Mouse (Mus musculus) cortical plate, adult 2 months (tissue): Measurements from ENCODE around the gene Serpinf2. TPM values are rescaled to one million over a fixed set of nuclear protein-coding genes. Genes with fewer than 3 reads are reported as not detected.

Experiments
- H3K27ac ChIP-seq: fragments of 200-500 bp; 2 replicates; pipeline ENCODE4 v1.5.1; 2012; ENCODE audit warnings: low read length, control low read depth, inconsistent platforms; ENCODE audit not compliant: insufficient read depth
- H3K4me1 ChIP-seq: fragments of 200-500 bp; 2 replicates; pipeline ENCODE4 v1.6.1; 2011; ENCODE audit warnings: low read length; ENCODE audit not compliant: control insufficient read depth, insufficient read depth
- H3K4me3 ChIP-seq: fragments of 200-500 bp; 2 replicates; pipeline ENCODE4 v1.5.1; 2011; ENCODE audit warnings: mild to moderate bottlenecking, low read length, control low read depth; ENCODE audit not compliant: insufficient read depth
- CTCF ChIP-seq: fragments of 200-500 bp; IDR thresholded peaks from 2 replicates; pipeline ENCODE4 v1.5.1; 2011; ENCODE audit warnings: mild to moderate bottlenecking, control low read depth, low read length; ENCODE audit not compliant: insufficient read depth; ENCODE audit errors: extremely low read depth
- POLR2A ChIP-seq: fragments of 200-500 bp; IDR thresholded peaks from 2 replicates; pipeline ENCODE4 v1.6.1; 2011; ENCODE audit warnings: mild to moderate bottlenecking, low read length, control low read depth; ENCODE audit not compliant: insufficient read depth; ENCODE audit errors: extremely low read depth
- polyA plus RNA-seq: library from polyadenylated mRNA; depleted of rRNA; stranded (reverse); fragments of >200 nt; gene quantifications from 2 replicates; pipeline ENCODE4 v1.2.3, GENCODE M21; 2012

The Serpinf2 gene
- polyA plus RNA-seq, 1 experiment = 0.15 TPM

DNA sequence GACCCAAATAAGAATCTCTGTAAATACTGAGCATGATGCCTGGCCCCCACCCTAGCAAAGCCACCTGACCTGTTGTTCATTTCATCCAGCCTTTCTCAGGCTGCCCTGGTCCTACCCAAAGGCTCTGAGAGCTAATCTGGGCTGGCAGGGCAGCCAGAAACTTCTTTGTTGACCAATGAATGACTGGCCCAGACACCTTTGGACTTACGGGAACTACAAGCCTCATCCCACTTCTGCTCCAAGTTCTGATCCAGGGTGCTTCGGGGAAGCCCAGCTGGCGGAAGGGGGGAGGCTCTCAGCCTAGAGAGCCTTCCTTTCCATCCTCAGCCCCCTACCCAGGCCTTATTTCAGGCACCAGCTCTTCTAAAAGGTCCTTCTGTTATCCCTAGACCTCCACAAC is 587 bp downstream of the Serpinf2 start:
- Histone ChIP-seq H3K27ac (no peak overlapping the region), H3K4me1 (no peaks in the 10 kb centered on the region), H3K4me3 (no peak overlapping the region)
- TF ChIP-seq CTCF (no peak), POLR2A (no peak)

DNA sequence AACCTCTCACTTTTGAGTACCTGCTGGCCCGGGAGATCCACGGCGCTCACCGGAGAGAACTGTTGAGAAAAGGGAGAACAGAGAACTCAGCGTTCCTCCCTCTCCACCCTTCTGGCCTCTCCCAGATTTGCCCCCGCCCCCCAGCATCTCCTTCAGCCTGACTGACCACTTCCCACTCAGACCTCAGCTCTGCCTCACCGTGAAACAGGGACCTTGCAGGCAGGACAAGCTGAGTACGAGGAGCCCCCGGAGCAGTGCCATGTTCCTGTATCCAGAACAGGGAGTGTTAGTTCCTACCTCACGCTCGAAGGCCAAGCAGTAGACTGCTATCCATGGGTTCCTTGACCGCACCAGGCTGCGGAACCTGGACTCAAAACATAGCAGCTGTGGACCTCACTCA is 1.2 kb downstream of the Serpinf2 start:
- Histone ChIP-seq H3K27ac (no peak overlapping the region), H3K4me1 (no peaks in the 10 kb centered on the region), H3K4me3 (no peak overlapping the region)
- no peak for TF ChIP-seq POLR2A
- no peak for TF ChIP-seq CTCF

DNA sequence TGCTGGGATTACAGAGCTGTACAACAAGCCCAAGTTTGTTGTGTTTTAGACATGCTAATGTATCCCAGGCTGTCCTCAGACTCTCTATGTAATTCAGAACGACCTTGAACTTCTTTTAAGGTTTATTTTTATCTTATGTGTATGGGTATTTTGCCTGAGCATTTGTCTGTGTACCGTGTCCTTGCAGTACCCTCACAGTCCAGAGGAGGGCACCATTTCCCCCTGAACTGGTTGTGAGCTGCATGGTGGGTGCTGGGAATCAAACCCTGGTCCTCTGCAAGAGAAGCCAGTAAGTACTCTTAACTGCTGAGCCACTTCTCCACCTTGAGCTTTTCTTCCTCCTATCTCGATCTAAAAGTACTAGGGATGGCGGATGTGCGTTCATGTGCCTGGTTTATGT is 5.3 kb downstream of the Serpinf2 start:
- Histone ChIP-seq H3K4me1 (no peaks in the 10 kb centered on the region), H3K4me3 (no peak overlapping the region), H3K27ac (no peak overlapping the region)
- TF ChIP-seq CTCF (no peak), POLR2A (no peak)

DNA sequence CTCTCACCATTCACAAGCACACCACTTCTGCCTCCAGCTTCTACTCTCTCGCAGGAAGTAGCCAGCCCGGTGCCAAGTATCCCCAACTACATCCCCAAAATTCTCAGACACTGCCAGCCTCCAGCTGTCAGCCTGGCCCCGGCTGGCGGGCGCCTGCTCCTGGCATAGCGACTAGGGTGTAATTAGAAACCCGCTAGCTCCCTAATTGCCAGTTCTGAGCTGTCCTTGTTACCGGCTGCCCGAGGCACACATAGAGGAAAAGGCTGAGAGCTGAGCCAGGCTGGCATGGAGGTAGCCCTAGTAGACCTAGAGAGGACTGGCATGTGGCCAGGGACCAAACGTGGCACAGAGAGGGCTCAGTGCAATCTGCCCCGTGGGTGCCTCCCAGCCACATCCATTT is 8.1 kb downstream of the Serpinf2 start:
- no peak overlapping the region for H3K27ac ChIP-seq
- H3K4me1 ChIP-seq = no peaks in the 10 kb centered on the region
- H3K4me3 ChIP-seq = no peak overlapping the region
- no peak for TF ChIP-seq CTCF
- no peak for TF ChIP-seq POLR2A

DNA sequence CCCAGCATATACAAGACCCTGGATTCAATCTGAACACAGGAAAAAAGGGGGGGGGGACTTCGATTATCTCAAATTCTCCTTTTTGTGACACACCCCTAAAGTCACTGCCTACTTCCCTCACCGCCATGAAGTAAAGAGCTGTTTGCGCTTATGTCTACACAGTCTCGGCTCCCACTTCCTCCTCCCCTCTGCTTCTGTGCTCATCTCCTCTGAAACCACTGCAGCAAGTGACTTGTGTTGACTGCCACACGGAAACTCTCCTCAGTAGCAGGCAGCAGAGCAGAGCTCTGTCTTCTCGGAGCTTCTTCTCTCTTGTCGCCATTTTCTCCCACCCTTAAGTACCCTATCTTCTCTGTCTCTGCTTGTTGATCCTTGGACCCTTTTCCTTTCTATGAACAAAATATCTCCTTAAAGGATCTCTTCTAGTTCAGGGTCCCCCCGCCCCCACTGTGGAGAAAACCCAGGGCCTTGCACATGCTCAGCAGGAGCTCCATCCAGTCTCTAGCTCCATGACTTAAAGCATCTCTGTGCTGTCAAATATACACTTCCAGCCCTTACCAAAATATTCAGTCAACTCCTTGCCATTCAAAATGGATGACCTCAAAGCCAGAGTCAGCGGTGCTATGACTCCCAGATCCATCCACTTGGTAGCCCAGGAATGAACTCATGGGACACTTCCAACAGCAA is 10.2 kb downstream of the Serpinf2 start:
- no peak overlapping the region for H3K4me3 ChIP-seq
- TF ChIP-seq POLR2A (no peak), CTCF (no peak)
- H3K4me1 ChIP-seq = no peaks in the 10 kb centered on the region
- no peak overlapping the region for H3K27ac ChIP-seq

DNA sequence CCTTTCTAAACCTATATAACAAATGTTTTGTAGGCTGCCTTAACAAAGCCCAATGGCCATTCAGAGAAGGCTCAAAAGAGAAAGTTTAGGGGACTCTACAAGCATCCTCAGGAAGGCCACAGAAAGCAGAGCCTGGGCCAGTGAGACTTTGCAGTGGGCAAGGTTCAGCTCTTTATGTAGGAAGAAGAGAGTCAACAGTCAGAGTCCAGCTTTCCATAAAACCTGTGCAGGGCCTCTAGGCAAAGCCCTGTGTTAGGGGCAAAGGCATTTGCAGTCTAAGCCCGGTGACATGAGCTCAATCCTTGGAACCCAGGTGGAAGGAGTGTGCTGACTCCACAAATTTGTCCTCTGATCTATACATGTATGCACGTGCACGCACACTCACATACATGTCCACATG is 14.9 kb downstream of the Serpinf2 start:
- H3K4me1 ChIP-seq = no peaks in the 10 kb centered on the region

DNA sequence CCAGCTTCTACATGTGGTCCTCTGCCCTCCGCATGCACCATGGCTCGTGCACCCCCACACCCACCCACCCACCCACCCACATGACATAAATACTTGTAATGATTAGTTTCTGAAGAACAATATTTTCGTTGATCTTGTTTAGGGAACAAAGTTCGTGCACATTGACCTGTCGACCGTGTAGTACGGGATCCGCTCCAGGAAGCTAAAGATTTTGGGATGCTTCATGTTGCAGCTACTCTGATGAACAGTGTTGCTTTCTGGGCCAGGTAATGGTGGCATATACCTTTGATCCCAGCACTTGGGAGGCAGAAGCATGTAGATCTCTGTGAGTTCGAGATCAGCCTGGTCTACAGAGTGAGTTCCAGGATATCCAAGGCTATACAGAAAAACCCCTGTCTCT is 15.4 kb downstream of the Serpinf2 start:
- TF ChIP-seq CTCF (no peak), POLR2A (no peak)
- H3K27ac ChIP-seq = no peak overlapping the region
- no peaks in the 10 kb centered on the region for H3K4me1 ChIP-seq
- H3K4me3 ChIP-seq = no peak overlapping the region

More for the DNA sequence above, 14.9 kb downstream of the Serpinf2 start:
- no peak overlapping the region for H3K4me3 ChIP-seq
- H3K27ac ChIP-seq = no peak overlapping the region
- TF ChIP-seq POLR2A (no peak), CTCF (no peak)

DNA sequence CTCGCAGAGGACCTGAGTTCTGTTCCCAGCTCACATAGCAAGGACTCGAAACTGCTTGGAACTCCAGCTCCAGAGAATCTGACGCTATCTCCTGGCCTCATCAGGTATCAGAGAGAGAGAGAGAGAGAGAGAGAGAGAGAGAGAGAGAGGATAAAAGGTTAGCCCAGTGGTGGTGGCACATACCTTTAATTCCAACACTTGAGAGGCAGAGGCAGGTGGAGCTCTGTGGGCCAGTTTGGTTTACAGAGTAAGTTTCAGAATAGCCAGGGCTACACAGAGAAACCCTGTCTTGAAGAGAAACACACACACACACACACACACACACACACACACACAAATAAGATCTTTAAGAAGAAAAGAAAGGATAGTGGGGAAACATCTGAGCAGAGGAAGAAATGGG is 16.3 kb downstream of the Serpinf2 start:
- no peak overlapping the region for H3K27ac ChIP-seq
- no peaks in the 10 kb centered on the region for H3K4me1 ChIP-seq
- H3K4me3 ChIP-seq = no peak overlapping the region
- TF ChIP-seq CTCF (no peak), POLR2A (no peak)

DNA sequence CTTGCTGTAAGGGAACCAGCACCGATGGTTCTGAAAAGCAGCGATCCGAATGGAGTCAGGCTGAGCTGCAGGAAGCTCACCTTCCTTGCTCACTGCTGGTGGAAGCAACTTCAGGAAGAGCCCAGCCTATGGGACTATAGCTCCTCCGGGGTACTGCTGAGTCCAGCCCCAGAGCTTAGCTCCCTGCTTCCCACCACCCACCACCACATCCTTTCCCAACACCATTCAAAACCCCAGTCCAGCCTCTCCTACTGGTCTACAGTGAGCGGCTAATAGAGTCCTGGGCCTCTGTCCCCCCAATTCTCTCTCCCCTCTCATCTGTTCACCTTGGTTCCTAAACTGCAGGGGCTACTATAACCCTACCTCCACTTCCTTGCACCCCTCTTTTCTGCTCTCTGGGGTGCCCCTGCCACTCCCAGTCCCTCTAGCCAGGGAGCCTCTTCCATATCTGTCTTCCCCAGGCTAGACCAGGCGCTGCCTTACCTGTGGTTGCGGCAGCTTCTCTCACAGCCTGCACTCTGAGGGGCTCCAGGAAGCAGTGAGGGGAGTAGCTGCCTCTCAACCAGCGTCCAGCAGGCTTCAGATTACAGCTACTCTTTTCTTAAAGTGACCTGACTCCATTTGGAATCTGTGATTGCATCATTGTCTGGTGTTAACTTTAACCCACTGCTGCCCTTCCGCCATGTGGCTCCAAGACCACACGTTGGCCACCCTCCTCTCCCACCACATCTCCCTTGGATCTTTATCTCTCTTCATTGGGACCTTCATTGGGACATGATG is 17.2 kb downstream of the Serpinf2 start, which contains the start of gene Serpinf1:
TSS of gene Serpinf1 (minus strand) at position 689 of the 780 bp plus-strand sequence.
- Histone ChIP-seq H3K4me1 (no peaks in the 10 kb centered on the region), H3K4me3 (no peak within 1 kb of the TSS), H3K27ac (no peak within 1 kb of the TSS)
- no peak for TF ChIP-seq POLR2A
- no peak for TF ChIP-seq CTCF
